In the genomic region with DNA sequence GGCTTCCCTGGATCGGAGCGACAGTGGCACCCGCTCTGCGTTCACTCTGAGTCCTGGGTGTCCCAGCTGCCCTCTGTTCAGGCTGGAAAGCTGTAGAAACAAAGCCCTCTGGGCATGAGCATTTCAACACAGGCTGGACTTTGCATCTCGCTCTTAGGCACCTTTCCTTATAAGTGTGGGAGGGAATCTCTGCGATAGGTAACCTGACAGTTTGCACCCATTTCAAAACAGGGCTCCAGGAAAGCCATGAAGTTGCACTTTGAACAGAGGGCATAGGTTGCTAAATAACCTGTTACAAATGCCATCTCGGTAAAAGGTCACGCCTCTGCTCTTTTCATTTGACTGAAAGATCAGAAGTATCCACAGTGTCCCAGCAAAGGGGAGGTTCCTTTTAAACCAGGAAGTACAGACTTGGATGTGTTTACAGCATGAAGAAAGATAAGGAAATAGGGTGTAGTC, we compare ENCODE assay signal across 12 mouse cellular contexts. TPM values are rescaled to one million over a fixed set of nuclear protein-coding genes. Genes with fewer than 3 reads are reported as not detected.
A peak's percentile ranks its signal among the peaks of the same experiment; 100 is the strongest.
DNase-seq lines count a peak whose midpoint lies in the region; ATAC-seq and TF ChIP-seq lines count a peak whose summit lies in the region.
"Had no signal": no experiment of that assay in that cellular context is flagged by ENCODE, and none has a peak within 500 bp of the region (broad histone marks: within the 10 kb centered on the region; RNA-seq: fewer than 3 reads in every experiment).

No protein-coding gene starts in this region.

- intact Hi-C loops in left cerebral cortex, adult 2 months (cut with DNase I): loop anchor here (5.0 kb wide), 1 partner anchor 74 kb away; no protein-coding TSS in a partner anchor
- intact Hi-C loops in left cerebral cortex, postnatal 25 days (cut with DNase I): loop anchor here (2.0 kb wide), 1 partner anchor 74 kb away; no protein-coding TSS in a partner anchor

- H3K9me3 ChIP-seq in intestine, embryonic 16.5 days (ENCODE audit: control insufficient read depth, low read length): no peaks in the 10 kb centered on the region
- H3K9me3 ChIP-seq: heart, embryonic 15.5 days had no signal

- TF ChIP-seq CTCF in left cerebral cortex, adult 2 months (IDR thresholded peaks at IDR 0.05): no peak
- TF ChIP-seq CTCF in lung, adult 2 months (IDR thresholded peaks at IDR 0.05; ENCODE audit: insufficient read depth, low read length): no peak

- 73% methylated on average over 8 of the region's 8 CpGs for whole genome bisulfite sequencing in intestine, embryonic 16.5 days
- WGBS in lung, adult 2 months: 69% methylated on average over 8 of the region's 8 CpGs

- H3K4me2 ChIP-seq in intestine, embryonic 16.5 days (ENCODE audit: low read depth, low read length): no peak overlapping the region
- H3K4me2 ChIP-seq: heart, embryonic 15.5 days had no signal

- no peaks in the 10 kb centered on the region for H3K4me1 ChIP-seq in intestine, embryonic 16.5 days (ENCODE audit: control insufficient read depth, insufficient read depth, low read length)
- peaks cover 3% of the 10 kb centered on the region for H3K4me1 ChIP-seq in lung, adult 2 months (ENCODE audit: control insufficient read depth, insufficient read depth, low read length)
- H3K4me1 ChIP-seq: heart, embryonic 15.5 days; megakaryocyte, embryonic 14.5 days had no signal

- DNase-seq in left cerebral cortex, adult 2 months (ENCODE audit: extremely low spot score in 1 of 2, low spot score in 2 of 2): no peak
- DNase-seq in left cerebral cortex, postnatal 25 days (ENCODE audit: low spot score in 2 of 2): no peak
- peak; percentile 37 for DNase-seq in lung, adult 2 months
- peak; percentile 9 for DNase-seq in skeletal muscle tissue, adult 2 months (ENCODE audit: low read depth, low spot score)
- DNase-seq in spleen, postnatal 14 days (ENCODE audit: low spot score in 2 of 2): no peak
- DNase-seq in cerebellum, postnatal 10 days: no peak
- no peak for DNase-seq in layer of hippocampus, postnatal 10 days (ENCODE audit: low spot score in 2 of 2)

- H3K27me3 ChIP-seq in intestine, embryonic 16.5 days (replicated peaks; ENCODE audit: control insufficient read depth, insufficient read depth, low read length): no peaks in the 10 kb centered on the region
- H3K27me3 ChIP-seq: CH12.LX; heart, embryonic 15.5 days; megakaryocyte, embryonic 14.5 days had no signal

- no peak overlapping the region for H3K4me3 ChIP-seq in left cerebral cortex, adult 2 months
- H3K4me3 ChIP-seq in intestine, embryonic 16.5 days (ENCODE audit: low read length): no peak overlapping the region
- H3K4me3 ChIP-seq in lung, adult 2 months (replicated peaks; ENCODE audit: extremely low read depth, low read depth, low read length): no peak overlapping the region
- H3K4me3 ChIP-seq: heart, embryonic 15.5 days; megakaryocyte, embryonic 14.5 days; myocyte had no signal

- ATAC-seq in intestine, embryonic 16.5 days: peak; percentile 96

- H3K27ac ChIP-seq in left cerebral cortex, adult 2 months: peak overlapping the region; percentile 80
- peak overlapping the region; percentile 71 for H3K27ac ChIP-seq in intestine, embryonic 16.5 days (ENCODE audit: low read length)
- H3K27ac ChIP-seq: heart, embryonic 15.5 days had no signal

- TF ChIP-seq POLR2A in lung, adult 2 months (IDR thresholded peaks at IDR 0.05; ENCODE audit: borderline replicate concordance, extremely low read depth, low read depth, low read length): no peak

- no peaks in the 10 kb centered on the region for H3K36me3 ChIP-seq in intestine, embryonic 16.5 days (ENCODE audit: control insufficient read depth, insufficient read depth, low read length)
- H3K36me3 ChIP-seq: heart, embryonic 15.5 days had no signal

- H3K9ac ChIP-seq in intestine, embryonic 16.5 days (ENCODE audit: low read depth, low read length): no peak overlapping the region
- H3K9ac ChIP-seq: heart, embryonic 15.5 days had no signal

RNA-seq across cellular contexts. Expression of a gene that starts 19.2 kb away (rescaled TPM):
- total RNA-seq in left cerebral cortex, adult 2 months (2021): not detected
- total RNA-seq in left cerebral cortex, postnatal 25 days (2021): under 1 TPM; 0.50 to 0.94 TPM
- polyA plus RNA-seq in intestine, embryonic 16.5 days (2015; fragmentation: Nextera tagmentation; extraction: Ambion mirVana): 21.5 and 32.5 TPM in 2 replicates
- 1.6 and 4.3 TPM in 2 replicates for polyA plus RNA-seq in lung, adult 2 months (2012; rRNA removed)
- under 1 TPM; 0.46 to 0.69 TPM for total RNA-seq in layer of hippocampus, postnatal 10 days (2021)
- polyA plus RNA-seq: myocyte had no signal

Comparison
In these comparisons a context has a peak if more than half of its experiments do, and no peak if none do; other contexts are left out.
1. DNase-seq: peak in lung, adult 2 months (single experiment) and skeletal muscle tissue, adult 2 months (single experiment); none in left cerebral cortex, adult 2 months (0 of 2), left cerebral cortex, postnatal 25 days (0 of 2), spleen, postnatal 14 days (0 of 2), cerebellum, postnatal 10 days (0 of 2) and layer of hippocampus, postnatal 10 days (0 of 2).